In the genomic region with DNA sequence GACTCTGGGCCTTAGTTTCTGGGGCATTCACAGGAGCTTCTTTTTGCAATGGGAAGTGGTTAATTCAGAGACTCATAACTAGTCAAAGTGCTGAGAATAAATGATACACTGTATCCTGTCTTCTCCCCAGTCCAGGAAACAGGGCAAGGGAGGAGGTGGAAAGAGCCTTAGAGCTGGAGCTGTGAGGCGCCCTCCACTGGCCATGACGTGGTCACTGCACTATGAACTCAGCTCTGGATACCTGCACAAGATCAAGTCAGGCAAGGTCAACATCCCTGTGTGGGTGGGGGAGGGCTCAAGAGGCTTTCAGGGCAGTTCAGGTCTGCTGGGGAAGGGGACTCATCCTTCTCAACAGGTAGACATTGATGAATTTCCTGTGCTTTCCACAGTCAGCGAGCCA, we compare ENCODE assay signal across 26 mouse cellular contexts. TPM values are rescaled to one million over a fixed set of nuclear protein-coding genes. Genes with fewer than 3 reads are reported as not detected.
DNase-seq lines count a peak whose midpoint lies in the region; ATAC-seq and TF ChIP-seq lines count a peak whose summit lies in the region.
"Had no signal": no experiment of that assay in that cellular context is flagged by ENCODE, and none has a peak within 500 bp of the region (broad histone marks: within the 10 kb centered on the region; RNA-seq: fewer than 3 reads in every experiment).

No protein-coding gene starts in this region.

- H3K4me1 ChIP-seq in kidney, adult 2 months (ENCODE audit: control insufficient read depth, insufficient read depth, low read length) = no peaks in the 10 kb centered on the region
- H3K4me1 ChIP-seq in midbrain, embryonic 12.5 days = no peaks in the 10 kb centered on the region
- no peaks in the 10 kb centered on the region for H3K4me1 ChIP-seq in midbrain, embryonic 14.5 days (ENCODE audit: control insufficient read depth, insufficient read depth, low read length)
- no peaks in the 10 kb centered on the region for H3K4me1 ChIP-seq in stomach, postnatal 0 days (replicated peaks; ENCODE audit: control insufficient read depth, insufficient read depth)
- H3K4me1 ChIP-seq: limb, embryonic 13.5 days; neural tube, embryonic 13.5 days had no signal

- TF ChIP-seq CTCF in kidney, adult 2 months (conservative IDR thresholded peaks at IDR 0.05; ENCODE audit: insufficient read depth, insufficient read length, low read depth, low read length) = 0 out of 2 replicates have a peak, but pooled peaks have one; percentile 22
- peak; percentile 23; the same call in 1 of the 2 replicates for TF ChIP-seq CTCF in stomach, postnatal 0 days (IDR thresholded peaks at IDR 0.05; ENCODE audit: low read depth)

- no peaks in the 10 kb centered on the region for H3K36me3 ChIP-seq in kidney, adult 2 months (ENCODE audit: control insufficient read depth, insufficient read depth, low read length)
- H3K36me3 ChIP-seq in midbrain, embryonic 12.5 days = no peaks in the 10 kb centered on the region
- no peaks in the 10 kb centered on the region for H3K36me3 ChIP-seq in midbrain, embryonic 14.5 days (ENCODE audit: control insufficient read depth, insufficient read depth, low read length)
- no peaks in the 10 kb centered on the region for H3K36me3 ChIP-seq in stomach, postnatal 0 days (ENCODE audit: control insufficient read depth, insufficient read depth, low read length)
- H3K36me3 ChIP-seq: limb, embryonic 13.5 days; neural tube, embryonic 13.5 days had no signal

- no peak for TF ChIP-seq EP300 in stomach, postnatal 0 days (optimal IDR thresholded peaks at IDR 0.05)

- 49% methylated on average over 3 of the region's 3 CpGs for WGBS in kidney, adult 2 months
- WGBS in midbrain, embryonic 12.5 days = 32% methylated on average over 3 of the region's 3 CpGs
- 46% methylated on average over 3 of the region's 3 CpGs for WGBS in midbrain, embryonic 14.5 days
- 36% methylated on average over 3 of the region's 3 CpGs for WGBS in stomach, postnatal 0 days

- H3K4me2 ChIP-seq in midbrain, embryonic 12.5 days (replicated peaks) = no peak overlapping the region
- no peak overlapping the region for H3K4me2 ChIP-seq in midbrain, embryonic 14.5 days (ENCODE audit: low read length)
- H3K4me2 ChIP-seq in stomach, postnatal 0 days (replicated peaks; ENCODE audit: low read depth) = no peak overlapping the region
- H3K4me2 ChIP-seq: limb, embryonic 13.5 days; lung, embryonic 14.5 days; neural tube, embryonic 13.5 days had no signal

- no peak for DNase-seq in kidney, adult 2 months
- no peak for DNase-seq in kidney, adult 9 months
- no peak for DNase-seq in midbrain, embryonic 14.5 days
- no peak for DNase-seq in stomach, postnatal 0 days (ENCODE audit: low spot score)
- no peak for DNase-seq in yolk sac, embryonic 10.5 days (ENCODE audit: low spot score)
- no peak for DNase-seq in natural killer cell, adult 2 months (ENCODE audit: low spot score in 2 of 2)
- DNase-seq: cerebellum, postnatal 14 days; forebrain, postnatal 0 days; gastrocnemius, adult 2 months; heart, adult 18-20 months; kidney, postnatal 36 days; lung, embryonic 14.5 days; thymus, postnatal 36 days had no signal

- H3K9ac ChIP-seq in midbrain, embryonic 12.5 days (replicated peaks) = no peak overlapping the region
- H3K9ac ChIP-seq in midbrain, embryonic 14.5 days (replicated peaks; ENCODE audit: low read length) = no peak overlapping the region
- no peak overlapping the region for H3K9ac ChIP-seq in stomach, postnatal 0 days (ENCODE audit: low read length)
- H3K9ac ChIP-seq: forebrain, postnatal 0 days; limb, embryonic 13.5 days; lung, embryonic 14.5 days; neural tube, embryonic 13.5 days had no signal

- TF ChIP-seq POLR2A in kidney, adult 2 months (IDR thresholded peaks at IDR 0.05; ENCODE audit: low read depth, low read length) = no peak

- no peak overlapping the region for H3K27ac ChIP-seq in kidney, adult 2 months (ENCODE audit: insufficient read depth, low read depth, low read length)
- H3K27ac ChIP-seq in midbrain, embryonic 12.5 days (replicated peaks) = no peak overlapping the region
- no peak overlapping the region for H3K27ac ChIP-seq in midbrain, embryonic 14.5 days (replicated peaks; ENCODE audit: low read depth, low read length)
- no peak overlapping the region for H3K27ac ChIP-seq in stomach, postnatal 0 days (replicated peaks)
- H3K27ac ChIP-seq: gastrocnemius, adult 2 months; limb, embryonic 13.5 days; neural tube, embryonic 13.5 days had no signal

- no peak overlapping the region for H3K4me3 ChIP-seq in kidney, adult 2 months (ENCODE audit: insufficient read depth, low read depth, low read length)
- no peak overlapping the region for H3K4me3 ChIP-seq in midbrain, embryonic 12.5 days
- no peak overlapping the region for H3K4me3 ChIP-seq in midbrain, embryonic 14.5 days (replicated peaks; ENCODE audit: low read depth, low read length)
- no peak overlapping the region for H3K4me3 ChIP-seq in stomach, postnatal 0 days (ENCODE audit: low read depth, low read length)
- H3K4me3 ChIP-seq: erythroblast, embryonic 14.5 days; gastrocnemius, adult 2 months; limb, embryonic 13.5 days; neural tube, embryonic 13.5 days had no signal

- H3K9me3 ChIP-seq in midbrain, embryonic 12.5 days = no peaks in the 10 kb centered on the region
- H3K9me3 ChIP-seq in midbrain, embryonic 14.5 days (ENCODE audit: control insufficient read depth, low read length) = no peaks in the 10 kb centered on the region
- no peaks in the 10 kb centered on the region for H3K9me3 ChIP-seq in stomach, postnatal 0 days (ENCODE audit: control insufficient read depth, low read length)
- H3K9me3 ChIP-seq: limb, embryonic 13.5 days; neural tube, embryonic 13.5 days had no signal

- ATAC-seq in midbrain, embryonic 12.5 days (ENCODE audit: low FRiP score, low read depth) = 0 out of 2 replicates have a peak, but pooled peaks have one; percentile 30
- no peak for ATAC-seq in midbrain, embryonic 14.5 days (ENCODE audit: low FRiP score, low TSS enrichment)
- ATAC-seq in common myeloid progenitor, adult 5-6 weeks (replicated peaks; ENCODE audit: low read depth, poor library complexity, severe bottlenecking) = peak; percentile 71
- ATAC-seq in stomach, postnatal 0 days (ENCODE audit: low FRiP score, low TSS enrichment) = no peak
- ATAC-seq: forebrain, postnatal 0 days had no signal

- no peaks in the 10 kb centered on the region for H3K27me3 ChIP-seq in kidney, adult 2 months (replicated peaks; ENCODE audit: control insufficient read depth, insufficient read depth, low read length)
- no peaks in the 10 kb centered on the region for H3K27me3 ChIP-seq in midbrain, embryonic 12.5 days
- H3K27me3 ChIP-seq in midbrain, embryonic 14.5 days (ENCODE audit: control insufficient read depth, insufficient read depth, low read length) = no peaks in the 10 kb centered on the region
- no peaks in the 10 kb centered on the region for H3K27me3 ChIP-seq in stomach, postnatal 0 days (ENCODE audit: control insufficient read depth, insufficient read depth, low read length)
- H3K27me3 ChIP-seq: limb, embryonic 13.5 days; neural tube, embryonic 13.5 days had no signal

RNA-seq across cellular contexts. Expression of a gene that starts 7.5 kb away (rescaled TPM):
- polyA plus RNA-seq in kidney, adult 2 months (2012; rRNA removed) = 0.63 and 0.75 TPM in 2 replicates
- not detected in 2 replicates for polyA plus RNA-seq in midbrain, embryonic 12.5 days (2016; fragmentation: Nextera tagmentation; extraction: Ambion mirVana)
- polyA plus RNA-seq in midbrain, embryonic 14.5 days (2014; fragmentation: Nextera tagmentation; extraction: Ambion mirVana) = 0.12 TPM in 1 of 2 replicates, not detected in the other
- not detected in 2 replicates for total RNA-seq in common myeloid progenitor, adult 5-6 weeks (2017)
- polyA plus RNA-seq in stomach, postnatal 0 days (2015; fragmentation: Nextera tagmentation; extraction: Ambion mirVana) = 0.22 and 0.23 TPM in 2 replicates
- total RNA-seq: adrenal gland, adult 18-20 months; gastrocnemius, adult 2 months; megakaryocyte, adult 5-6 weeks had no signal
- polyA plus RNA-seq: erythroblast, embryonic 14.5 days; lung, embryonic 14.5 days had no signal

RNA-seq across cellular contexts. Expression of a gene that starts 37.3 kb away (rescaled TPM):
- polyA plus RNA-seq in kidney, adult 2 months (2012; rRNA removed) = not detected in 2 replicates
- not detected in 2 replicates for polyA plus RNA-seq in midbrain, embryonic 12.5 days (2016; fragmentation: Nextera tagmentation; extraction: Ambion mirVana)
- polyA plus RNA-seq in midbrain, embryonic 14.5 days (2014; fragmentation: Nextera tagmentation; extraction: Ambion mirVana) = not detected in 2 replicates
- not detected in 2 replicates for total RNA-seq in common myeloid progenitor, adult 5-6 weeks (2017)
- polyA plus RNA-seq in stomach, postnatal 0 days (2015; fragmentation: Nextera tagmentation; extraction: Ambion mirVana) = 0.98 and 1.9 TPM in 2 replicates
- total RNA-seq: adrenal gland, adult 18-20 months; forebrain, postnatal 0 days; gastrocnemius, adult 2 months; layer of hippocampus, postnatal 14 days; left cerebral cortex, postnatal 10 days; megakaryocyte, adult 5-6 weeks; midbrain, postnatal 0 days had no signal
- polyA plus RNA-seq: erythroblast, embryonic 14.5 days; forebrain, postnatal 0 days; heart, postnatal 0 days; hindbrain, embryonic 11.5 days; limb, embryonic 13.5 days; lung, embryonic 14.5 days; midbrain, postnatal 0 days; neural tube, embryonic 13.5 days; spleen, adult 2 months had no signal

RNA-seq across cellular contexts. Expression of a gene that starts 51.0 kb away (rescaled TPM):
- 3.0 and 4.3 TPM in 2 replicates for polyA plus RNA-seq in kidney, adult 2 months (2012; rRNA removed)
- 0.09 TPM in 1 of 2 replicates, not detected in the other for polyA plus RNA-seq in midbrain, embryonic 12.5 days (2016; fragmentation: Nextera tagmentation; extraction: Ambion mirVana)
- polyA plus RNA-seq in midbrain, embryonic 14.5 days (2014; fragmentation: Nextera tagmentation; extraction: Ambion mirVana) = 0.18 and 0.25 TPM in 2 replicates
- 8.3 and 8.6 TPM in 2 replicates for total RNA-seq in common myeloid progenitor, adult 5-6 weeks (2017)
- 0.70 and 0.82 TPM in 2 replicates for polyA plus RNA-seq in stomach, postnatal 0 days (2015; fragmentation: Nextera tagmentation; extraction: Ambion mirVana)
- polyA plus RNA-seq: erythroblast, embryonic 14.5 days; hindbrain, embryonic 11.5 days had no signal

Comparison
In these comparisons a context has a peak if more than half of its experiments do, and no peak if none do; other contexts are left out.
1. ATAC-seq: peak in midbrain, embryonic 12.5 days (single experiment) and common myeloid progenitor, adult 5-6 weeks (single experiment); none in midbrain, embryonic 14.5 days (single experiment) and stomach, postnatal 0 days (single experiment).